Mouse (Mus musculus) limb, embryonic 15.5 days (tissue): ENCODE data around the gene Krtcap3. TPM values are rescaled to one million over a fixed set of nuclear protein-coding genes. Genes with fewer than 3 reads are reported as not detected.
A peak's percentile ranks its signal among the peaks of the same experiment; 100 is the strongest.
"Not testable (repeated sequence)": the region's sequence is repeated elsewhere in the genome, so short reads cannot be mapped to it uniquely, and the experiment has no call there.

Experiments
- ATAC-seq: fragments of 200-750 bp; cut with Nextera tagmentation; 2 replicates; pipeline ENCODE4 v1.8.0; 2017; ENCODE audit warnings: low read depth, moderate TSS enrichment; ENCODE audit not compliant: insufficient number of reproducible peaks, low FRiP score, low TSS enrichment
- H3K27ac ChIP-seq: fragments of 300-500 bp; sonication (generic); 2 replicates; pipeline ENCODE4 v1.5.1; 2015; ENCODE audit warnings: moderate library complexity, mild to moderate bottlenecking, inconsistent platforms
- H3K27me3 ChIP-seq: fragments of 300-500 bp; sonication (generic); 2 replicates; pipeline ENCODE4 v1.6.1; 2015; ENCODE audit warnings: inconsistent platforms
- H3K36me3 ChIP-seq: fragments of 300-500 bp; sonication (generic); 2 replicates; pipeline ENCODE4 v1.6.1; 2015; ENCODE audit warnings: inconsistent platforms
- H3K4me1 ChIP-seq: fragments of 300-500 bp; sonication (generic); 2 replicates; pipeline ENCODE4 v1.6.1; 2015; ENCODE audit warnings: inconsistent platforms
- H3K4me2 ChIP-seq: fragments of 300-500 bp; sonication (generic); 2 replicates; pipeline ENCODE4 v1.6.1; 2015; ENCODE audit warnings: mild to moderate bottlenecking, inconsistent platforms
- H3K4me3 ChIP-seq: fragments of 300-500 bp; sonication (generic); 2 replicates; pipeline ENCODE4 v1.5.1; 2015; ENCODE audit warnings: mild to moderate bottlenecking, inconsistent platforms
- H3K9ac ChIP-seq: fragments of 300-500 bp; sonication (generic); 2 replicates; pipeline ENCODE4 v1.6.1; 2015; ENCODE audit warnings: inconsistent platforms
- H3K9me3 ChIP-seq: fragments of 300-500 bp; sonication (generic); 2 replicates; pipeline ENCODE4 v1.6.1; 2016; ENCODE audit warnings: inconsistent platforms
- WGBS: fragments of 180-500 bp; shearing (Covaris S2); methylation state at CpG from one replicate; pipeline ENCODE4 v1.1.7; 2015; 5-methylcytosine and 5-hydroxymethylcytosine counted together
- polyA plus RNA-seq: library from polyadenylated mRNA; unstranded; fragments of >200 nt; fragmentation: Nextera tagmentation; extraction: Ambion mirVana; gene quantifications from 2 replicates; pipeline ENCODE4 v1.2.1, GENCODE M21; 2015

The Krtcap3 gene
- polyA plus RNA-seq: 9.6 and 12.8 TPM in 2 replicates

- Histone ChIP-seq H3K4me3 (peak within 1 kb of the TSS; percentile 35), H3K4me2 (peak within 1 kb of the TSS; percentile 43), H3K36me3 (peaks cover 76% of the 10 kb centered on the region), H3K27ac (peak within 1 kb of the TSS; percentile 67), H3K9ac (0 out of 2 replicates have a peak within 1 kb of the TSS, but pooled peaks have one; percentile 15), H3K27me3 (no peaks in the 10 kb centered on the region), H3K4me1 (peaks cover 43% of the 10 kb centered on the region), H3K9me3 (no peaks in the 10 kb centered on the region)
- 0 out of 2 replicates have a peak, but pooled peaks have one; percentile 21 for ATAC-seq
- 14% methylated on average over 47 of the region's 47 CpGs for WGBS
Measured at GRCm38 (mm10) chr5:31251541-31252101, at the start of gene Krtcap3. Krtcap3 (plus strand) TSS chr5:31251691.

DNA sequence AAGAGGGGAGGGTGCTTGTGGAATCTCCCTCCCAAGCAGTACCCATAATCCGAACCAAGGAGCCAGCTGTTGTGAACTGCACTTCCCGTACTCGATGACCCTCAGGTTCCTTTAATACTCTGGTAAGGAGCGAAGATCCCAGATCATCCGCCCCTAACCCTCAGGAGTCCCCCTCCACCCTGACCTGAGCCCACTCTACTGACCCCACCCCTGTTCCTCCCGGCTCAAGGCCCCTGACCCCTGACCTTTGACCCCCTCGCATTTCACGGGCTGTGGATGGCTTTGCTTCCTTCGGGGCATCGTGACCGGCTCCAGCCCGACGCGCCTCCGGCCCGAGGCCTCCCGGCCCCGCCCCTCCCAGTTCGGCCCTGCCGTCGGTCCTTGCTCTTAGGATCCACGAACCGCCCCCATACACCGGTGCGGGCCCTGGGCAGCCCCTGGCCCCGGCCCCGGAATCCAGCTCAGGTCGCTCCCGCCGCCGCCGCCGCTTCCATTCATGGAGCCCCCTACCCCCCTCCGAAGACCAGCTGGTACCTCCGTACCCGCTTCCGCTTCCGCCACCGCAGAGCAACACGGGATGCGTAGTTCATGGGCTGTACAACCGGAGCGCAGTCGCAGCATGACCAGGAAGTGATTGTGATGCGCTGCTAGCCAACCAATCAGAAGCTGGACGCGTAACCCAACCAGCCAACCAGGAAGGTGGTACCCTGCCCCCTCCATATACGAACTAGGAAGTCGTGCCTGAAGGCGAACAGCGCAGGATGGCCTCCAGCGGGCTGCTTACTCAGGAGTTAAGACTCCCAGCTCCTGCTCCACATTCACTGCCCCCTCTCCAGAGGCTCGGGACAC is 49.5 kb upstream of the Krtcap3 start, which contains the start of gene Zfp513:
TSS of gene Zfp513 (minus strand) at position 562 of the 849 bp plus-strand sequence.
- ATAC-seq: peak; percentile 95
- Histone ChIP-seq H3K27ac (peak within 1 kb of the TSS; percentile 84), H3K4me3 (peak within 1 kb of the TSS; percentile 92), H3K36me3 (peaks cover 76% of the 10 kb centered on the region), H3K4me1 (peaks cover 30% of the 10 kb centered on the region), H3K4me2 (peak within 1 kb of the TSS; percentile 80), H3K9ac (peak within 1 kb of the TSS; percentile 95), H3K27me3 (no peaks in the 10 kb centered on the region), H3K9me3 (peaks cover 5% of the 10 kb centered on the region; the same call in 1 of the 2 replicates)
- 0% methylated on average over 52 of the region's 53 CpGs for WGBS

GRCm38 (mm10) chr5:31202933-31203332 is 48.6 kb upstream of the Krtcap3 start:
- H3K27ac ChIP-seq: peak overlapping the region; percentile 81
- peaks cover 27% of the 10 kb centered on the region for H3K4me1 ChIP-seq
- 83% methylated on average over 7 of the region's 7 CpGs for WGBS
- peaks cover 5% of the 10 kb centered on the region; the same call in 1 of the 2 replicates for H3K9me3 ChIP-seq
- peaks cover 74% of the 10 kb centered on the region for H3K36me3 ChIP-seq
- no peak for ATAC-seq
- peak overlapping the region; percentile 92 for H3K4me3 ChIP-seq
- H3K4me2 ChIP-seq: peak overlapping the region; percentile 80
- H3K27me3 ChIP-seq: no peaks in the 10 kb centered on the region
- peak overlapping the region; percentile 37; the same call in 1 of the 2 replicates for H3K9ac ChIP-seq

- H3K36me3 ChIP-seq: peaks cover 68% of the 10 kb centered on the region
- H3K27ac ChIP-seq: no peak overlapping the region
- peaks cover 5% of the 10 kb centered on the region; the same call in 1 of the 2 replicates for H3K9me3 ChIP-seq
- no peak overlapping the region for H3K4me2 ChIP-seq
- no peaks in the 10 kb centered on the region for H3K27me3 ChIP-seq
- peaks cover 27% of the 10 kb centered on the region for H3K4me1 ChIP-seq
- WGBS: 96% methylated on average over 2 of the region's 2 CpGs
- H3K9ac ChIP-seq: no peak overlapping the region
- no peak overlapping the region for H3K4me3 ChIP-seq
- ATAC-seq: no peak
Measured at GRCm38 (mm10) chr5:31203866-31204265, 47.6 kb upstream of the Krtcap3 start.

- H3K36me3 ChIP-seq: peaks cover 62% of the 10 kb centered on the region
- 90% methylated on average over 6 of the region's 6 CpGs for WGBS
- ATAC-seq: no peak
Measured at GRCm38 (mm10) chr5:31204421-31204820, 47.1 kb upstream of the Krtcap3 start.

GRCm38 (mm10) chr5:31216554-31216953 is 34.9 kb upstream of the Krtcap3 start:
- peaks cover 16% of the 10 kb centered on the region; the same call in 1 of the 2 replicates for H3K4me1 ChIP-seq
- not testable (repeated sequence) for H3K4me2 ChIP-seq, H3K9me3 ChIP-seq, H3K27ac ChIP-seq, ATAC-seq, H3K9ac ChIP-seq, H3K27me3 ChIP-seq, H3K36me3 ChIP-seq, H3K4me3 ChIP-seq
- WGBS: 91% methylated on average over 6 of the region's 6 CpGs

More at GRCm38 (mm10) chr5:31204421-31204820, 47.1 kb upstream of the Krtcap3 start:
- Histone ChIP-seq H3K4me1 (peaks cover 27% of the 10 kb centered on the region), H3K9me3 (peaks cover 5% of the 10 kb centered on the region; the same call in 1 of the 2 replicates), H3K9ac (no peak overlapping the region), H3K4me2 (no peak overlapping the region), H3K27me3 (no peaks in the 10 kb centered on the region), H3K27ac (no peak overlapping the region), H3K4me3 (no peak overlapping the region)

GRCm38 (mm10) chr5:31218294-31218693 is 33.2 kb upstream of the Krtcap3 start:
- H3K4me3 ChIP-seq: no peak overlapping the region
- ATAC-seq: no peak
- no peak overlapping the region for H3K9ac ChIP-seq
- peaks cover 16% of the 10 kb centered on the region; the same call in 1 of the 2 replicates for H3K4me1 ChIP-seq
- 0 out of 2 replicates have a peak, but pooled peaks cover 2% of the 10 kb centered on the region for H3K36me3 ChIP-seq
- H3K27ac ChIP-seq: no peak overlapping the region
- H3K27me3 ChIP-seq: no peaks in the 10 kb centered on the region
- no peak overlapping the region for H3K4me2 ChIP-seq
- no peaks in the 10 kb centered on the region for H3K9me3 ChIP-seq
- 63% methylated on average over 7 of the region's 7 CpGs for WGBS

DNA sequence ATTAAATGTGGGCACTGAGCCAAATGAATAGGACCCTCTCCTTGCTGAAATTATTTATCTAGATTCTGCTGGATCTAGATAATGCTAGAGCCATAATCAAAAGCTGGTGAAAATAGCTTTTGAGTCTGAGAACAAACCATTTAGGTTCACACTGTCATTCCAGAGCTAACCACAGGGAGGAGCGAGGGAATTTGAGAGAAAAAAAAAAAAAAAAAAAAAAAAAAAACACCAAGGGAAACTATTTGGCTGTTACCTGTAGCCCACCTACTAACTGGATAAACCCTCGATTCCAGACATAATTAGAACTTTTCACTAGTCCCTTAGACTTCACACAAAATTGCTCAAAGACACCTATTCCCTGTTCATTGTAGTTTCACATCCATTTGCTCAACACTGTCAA is 32.4 kb upstream of the Krtcap3 start:
- Histone ChIP-seq H3K36me3 (0 out of 2 replicates have a peak, but pooled peaks cover 2% of the 10 kb centered on the region), H3K9me3 (no peaks in the 10 kb centered on the region), H3K27me3 (no peaks in the 10 kb centered on the region), H3K27ac (no peak overlapping the region), H3K9ac (no peak overlapping the region), H3K4me1 (peaks cover 16% of the 10 kb centered on the region; the same call in 1 of the 2 replicates), H3K4me3 (peak overlapping the region; percentile 99), H3K4me2 (peak overlapping the region; percentile 78)
- 0% methylated on average over 2 of the region's 2 CpGs for WGBS
- no peak for ATAC-seq

- Histone ChIP-seq H3K36me3 (0 out of 2 replicates have a peak, but pooled peaks cover 2% of the 10 kb centered on the region), H3K9ac (peak overlapping the region; percentile 92), H3K4me1 (peaks cover 16% of the 10 kb centered on the region; the same call in 1 of the 2 replicates), H3K4me2 (peak overlapping the region; percentile 78), H3K27me3 (no peaks in the 10 kb centered on the region), H3K9me3 (no peaks in the 10 kb centered on the region), H3K27ac (peak overlapping the region; percentile 93), H3K4me3 (peak overlapping the region; percentile 99)
- ATAC-seq: no peak
- 1% methylated on average over 11 of the region's 11 CpGs for WGBS
Measured at GRCm38 (mm10) chr5:31219474-31219873, 32.0 kb upstream of the Krtcap3 start.

- Histone ChIP-seq H3K27ac (peak overlapping the region; percentile 93), H3K9ac (peak overlapping the region; percentile 92), H3K4me2 (peak overlapping the region; percentile 78), H3K4me3 (peak overlapping the region; percentile 99), H3K36me3 (no peaks in the 10 kb centered on the region), H3K27me3 (no peaks in the 10 kb centered on the region), H3K9me3 (no peaks in the 10 kb centered on the region), H3K4me1 (peaks cover 16% of the 10 kb centered on the region; the same call in 1 of the 2 replicates)
- peak; percentile 46 for ATAC-seq
- WGBS: under 1% methylated on average over 40 of the region's 40 CpGs
Measured at GRCm38 (mm10) chr5:31219911-31220447, 31.5 kb upstream of the Krtcap3 start.

DNA sequence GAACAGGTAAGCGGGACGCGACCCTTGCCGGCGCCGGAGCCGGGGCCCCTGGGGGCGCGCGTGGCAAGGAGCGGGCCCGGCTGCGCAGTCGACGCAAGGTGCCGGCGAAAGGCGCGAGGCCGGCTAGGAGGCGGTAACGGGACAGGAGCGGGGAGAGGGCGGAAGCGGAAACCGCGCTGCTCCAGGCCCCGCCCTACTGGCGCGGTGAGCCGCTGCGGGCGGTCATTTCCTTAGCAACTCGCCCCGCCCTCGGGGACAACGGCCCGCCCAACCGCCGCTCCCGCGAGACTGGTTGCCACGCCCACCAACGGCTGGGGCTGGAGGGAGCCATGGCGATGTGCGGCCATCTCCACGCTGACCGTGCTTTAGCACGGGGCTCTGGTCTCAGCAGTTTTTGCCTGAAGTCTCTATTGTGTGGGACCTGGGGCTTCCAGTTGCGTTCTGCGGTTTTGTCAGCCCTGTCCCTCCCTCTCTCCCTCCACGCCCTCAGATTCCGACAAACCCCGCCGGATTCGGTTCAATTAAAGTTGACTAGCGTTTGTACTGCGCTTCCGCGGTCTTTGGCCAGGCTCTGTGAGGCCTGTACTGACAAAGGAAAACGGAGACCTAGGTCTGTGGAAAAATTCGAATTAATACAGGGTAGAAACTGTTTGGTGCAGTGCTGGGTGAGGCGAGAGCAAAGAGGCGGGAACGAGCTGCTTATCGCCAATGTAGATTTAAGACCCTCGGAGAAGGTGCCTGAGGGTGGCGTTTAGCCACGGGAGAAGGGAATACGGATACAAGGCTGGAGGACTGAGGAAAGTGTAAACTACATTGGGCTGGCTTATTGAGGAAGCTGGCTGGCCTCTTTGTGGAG is 30.8 kb upstream of the Krtcap3 start, which contains the start of gene Ppm1g:
TSS of gene Ppm1g (minus strand) at position 240 of the 856 bp plus-strand sequence.
- Histone ChIP-seq H3K36me3 (no peaks in the 10 kb centered on the region), H3K9me3 (no peaks in the 10 kb centered on the region), H3K27ac (peak within 1 kb of the TSS; percentile 93), H3K4me1 (peaks cover 16% of the 10 kb centered on the region; the same call in 1 of the 2 replicates), H3K9ac (peak within 1 kb of the TSS; percentile 92), H3K4me2 (peak within 1 kb of the TSS; percentile 78), H3K4me3 (peak within 1 kb of the TSS; percentile 99), H3K27me3 (no peaks in the 10 kb centered on the region)
- peak; percentile 95 for ATAC-seq
- WGBS: under 1% methylated on average over 70 of the region's 70 CpGs
